In the genomic region with DNA sequence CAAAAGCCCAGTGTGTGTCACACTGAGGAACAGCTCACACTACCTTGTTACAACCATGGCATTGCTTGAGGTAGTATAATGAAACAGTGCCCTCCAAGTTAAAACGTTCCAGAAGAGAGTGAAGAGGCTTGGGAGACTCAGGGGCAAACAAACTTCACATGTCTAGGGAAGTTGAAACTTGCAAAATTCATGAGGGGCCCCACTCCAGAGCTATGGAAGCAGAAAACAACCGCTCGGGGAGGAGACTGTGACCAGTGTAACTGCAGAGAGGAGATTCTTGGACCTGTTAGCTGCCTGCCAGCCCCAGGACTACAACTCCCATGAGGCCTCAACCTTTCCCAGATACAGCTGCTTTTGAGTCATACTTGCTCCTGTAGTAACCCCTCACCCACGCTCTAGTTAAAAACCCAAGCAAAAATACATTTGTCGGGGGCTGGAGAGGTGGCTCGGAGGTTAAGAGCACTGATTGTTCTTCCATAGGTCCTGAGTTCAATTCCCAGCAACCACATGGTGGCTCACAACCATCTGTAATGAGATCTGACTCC, we compare ENCODE assay signal across 32 mouse cellular contexts. TPM values are rescaled to one million over a fixed set of nuclear protein-coding genes. Genes with fewer than 3 reads are reported as not detected.
DNase-seq lines count a peak whose midpoint lies in the region; ATAC-seq and TF ChIP-seq lines count a peak whose summit lies in the region.
"Had no signal": no experiment of that assay in that cellular context is flagged by ENCODE, and none has a peak within 500 bp of the region (broad histone marks: within the 10 kb centered on the region; RNA-seq: fewer than 3 reads in every experiment).

No protein-coding gene starts in this region.

- H3K9me3 ChIP-seq in embryonic facial prominence, embryonic 11.5 days (replicated peaks; ENCODE audit: control insufficient read depth, low read length): no peaks in the 10 kb centered on the region
- H3K9me3 ChIP-seq in embryonic facial prominence, embryonic 10.5 days: no peaks in the 10 kb centered on the region
- no peaks in the 10 kb centered on the region for H3K9me3 ChIP-seq in limb, embryonic 14.5 days (ENCODE audit: control insufficient read depth, low read length)
- H3K9me3 ChIP-seq: embryonic facial prominence, embryonic 12.5 days; heart, embryonic 10.5 days; heart, embryonic 15.5 days; kidney, embryonic 15.5 days; megakaryocyte, embryonic 14.5 days; midbrain, embryonic 15.5 days; neural tube, embryonic 15.5 days; stomach, embryonic 15.5 days had no signal

- no peak overlapping the region for H3K4me3 ChIP-seq in embryonic facial prominence, embryonic 11.5 days (ENCODE audit: low read depth, low read length)
- H3K4me3 ChIP-seq in embryonic facial prominence, embryonic 10.5 days: no peak overlapping the region
- H3K4me3 ChIP-seq in lung, adult 2 months (replicated peaks; ENCODE audit: extremely low read depth, low read depth, low read length): no peak overlapping the region
- no peak overlapping the region for H3K4me3 ChIP-seq in limb, embryonic 14.5 days (replicated peaks; ENCODE audit: low read length)
- H3K4me3 ChIP-seq: embryonic facial prominence, embryonic 12.5 days; erythroblast, embryonic 14.5 days; gastrocnemius, adult 2 months; heart, embryonic 10.5 days; heart, embryonic 15.5 days; kidney, embryonic 15.5 days; layer of hippocampus, adult 2 months; left cerebral cortex, adult 2 months; megakaryocyte, embryonic 14.5 days; midbrain, embryonic 15.5 days; neural tube, embryonic 15.5 days; stomach, embryonic 15.5 days had no signal

- TF ChIP-seq CTCF in lung, adult 2 months (IDR thresholded peaks at IDR 0.05; ENCODE audit: insufficient read depth, low read length): no peak

- no peaks in the 10 kb centered on the region for H3K27me3 ChIP-seq in embryonic facial prominence, embryonic 11.5 days (ENCODE audit: control insufficient read depth, insufficient read depth, low read length)
- H3K27me3 ChIP-seq in embryonic facial prominence, embryonic 10.5 days (replicated peaks; ENCODE audit: low read depth, poor library complexity, severe bottlenecking): no peaks in the 10 kb centered on the region
- H3K27me3 ChIP-seq in limb, embryonic 14.5 days (ENCODE audit: control insufficient read depth, insufficient read depth, low read length): no peaks in the 10 kb centered on the region
- H3K27me3 ChIP-seq: embryonic facial prominence, embryonic 12.5 days; heart, embryonic 15.5 days; kidney, embryonic 15.5 days; megakaryocyte, embryonic 14.5 days; midbrain, embryonic 15.5 days; neural tube, embryonic 15.5 days; stomach, embryonic 15.5 days had no signal

- no peak for TF ChIP-seq POLR2A in lung, adult 2 months (IDR thresholded peaks at IDR 0.05; ENCODE audit: borderline replicate concordance, extremely low read depth, low read depth, low read length)
- TF ChIP-seq POLR2A in limb, embryonic 14.5 days (IDR thresholded peaks at IDR 0.05; ENCODE audit: borderline replicate concordance, extremely low read depth, insufficient read depth, insufficient read length): no peak

- peak; percentile 18 for DNase-seq in embryonic facial prominence, embryonic 11.5 days (ENCODE audit: low spot score)
- no peak for DNase-seq in embryonic facial prominence, embryonic 10.5 days (ENCODE audit: low spot score)
- peak; percentile 13 for DNase-seq in lung, postnatal 10 days
- no peak for DNase-seq in lung, adult 2 months
- DNase-seq in adipocyte (ENCODE audit: low spot score): peak; percentile 64
- DNase-seq in limb, embryonic 14.5 days (ENCODE audit: low spot score): peak; percentile 29
- no peak for DNase-seq in right cerebral cortex, adult 2 months (ENCODE audit: low spot score in 2 of 2)
- DNase-seq in embryo, embryonic 10 days (ENCODE audit: low spot score): no peak
- DNase-seq: adrenal gland, postnatal 10 days; cerebellum, adult 11-12 months; cerebellum, postnatal 10 days; gastrocnemius, adult 2 months; kidney, adult 18-20 months; kidney, postnatal 25 days; left cerebral cortex, postnatal 4 days; lung, postnatal 14 days; retina, postnatal 1 day; right cerebral cortex, postnatal 25 days had no signal

- H3K4me1 ChIP-seq in embryonic facial prominence, embryonic 11.5 days (ENCODE audit: control insufficient read depth, insufficient read depth, low read length): no peaks in the 10 kb centered on the region
- peaks cover 31% of the 10 kb centered on the region for H3K4me1 ChIP-seq in embryonic facial prominence, embryonic 10.5 days
- H3K4me1 ChIP-seq in lung, adult 2 months (ENCODE audit: control insufficient read depth, insufficient read depth, low read length): peaks cover 5% of the 10 kb centered on the region
- H3K4me1 ChIP-seq in limb, embryonic 14.5 days (ENCODE audit: control insufficient read depth, insufficient read depth, low read length): no peaks in the 10 kb centered on the region

- 72% methylated on average over 6 of the region's 6 CpGs for WGBS in embryonic facial prominence, embryonic 11.5 days
- 70% methylated on average over 6 of the region's 6 CpGs for WGBS in embryonic facial prominence, embryonic 10.5 days
- 61% methylated on average over 6 of the region's 6 CpGs for WGBS in lung, adult 2 months
- WGBS in limb, embryonic 14.5 days: 37% methylated on average over 6 of the region's 6 CpGs

- no peak overlapping the region for H3K27ac ChIP-seq in embryonic facial prominence, embryonic 11.5 days (replicated peaks; ENCODE audit: low read depth, low read length)
- no peak overlapping the region for H3K27ac ChIP-seq in embryonic facial prominence, embryonic 10.5 days (replicated peaks)
- H3K27ac ChIP-seq in limb, embryonic 14.5 days (replicated peaks; ENCODE audit: low read depth, low read length): peak overlapping the region; percentile 48; the same call in 1 of the 2 replicates
- H3K27ac ChIP-seq: embryonic facial prominence, embryonic 12.5 days; gastrocnemius, adult 2 months; heart, embryonic 10.5 days; heart, embryonic 15.5 days; kidney, embryonic 15.5 days; layer of hippocampus, adult 2 months; left cerebral cortex, adult 2 months; midbrain, embryonic 15.5 days; neural tube, embryonic 15.5 days; stomach, embryonic 15.5 days had no signal

- H3K9ac ChIP-seq in embryonic facial prominence, embryonic 11.5 days (replicated peaks; ENCODE audit: low read length): no peak overlapping the region
- H3K9ac ChIP-seq in limb, embryonic 14.5 days (ENCODE audit: low read depth, low read length, severe bottlenecking): no peak overlapping the region
- H3K9ac ChIP-seq: embryonic facial prominence, embryonic 12.5 days; heart, embryonic 15.5 days; kidney, embryonic 15.5 days; midbrain, embryonic 15.5 days; neural tube, embryonic 15.5 days; stomach, embryonic 15.5 days had no signal

- no peak for ATAC-seq in embryonic facial prominence, embryonic 11.5 days (replicated peaks; ENCODE audit: insufficient number of reproducible peaks, low FRiP score, low TSS enrichment, low read depth)
- ATAC-seq in limb, embryonic 14.5 days (ENCODE audit: low FRiP score, low read depth): no peak
- ATAC-seq: forebrain, embryonic 16.5 days; hindbrain, embryonic 16.5 days; midbrain, embryonic 15.5 days had no signal

- no peak overlapping the region for H3K4me2 ChIP-seq in embryonic facial prominence, embryonic 11.5 days (ENCODE audit: low read depth, low read length)
- H3K4me2 ChIP-seq in limb, embryonic 14.5 days (replicated peaks; ENCODE audit: low read depth, low read length, severe bottlenecking): no peak overlapping the region
- H3K4me2 ChIP-seq: embryonic facial prominence, embryonic 12.5 days; heart, embryonic 15.5 days; kidney, embryonic 15.5 days; liver, embryonic 11.5 days; midbrain, embryonic 15.5 days; neural tube, embryonic 15.5 days; stomach, embryonic 15.5 days had no signal

- no peaks in the 10 kb centered on the region for H3K36me3 ChIP-seq in embryonic facial prominence, embryonic 11.5 days (replicated peaks; ENCODE audit: control insufficient read depth, insufficient read depth, low read depth, low read length)
- H3K36me3 ChIP-seq in embryonic facial prominence, embryonic 10.5 days (replicated peaks): peaks cover 24% of the 10 kb centered on the region
- peaks cover 8% of the 10 kb centered on the region; the same call in 1 of the 2 replicates for H3K36me3 ChIP-seq in limb, embryonic 14.5 days (ENCODE audit: control insufficient read depth, insufficient read depth, low read length)
- H3K36me3 ChIP-seq: heart, embryonic 15.5 days; midbrain, embryonic 15.5 days; stomach, embryonic 15.5 days had no signal

RNA-seq across cellular contexts. Expression of a gene that starts 25.4 kb away (rescaled TPM):
- 53.1 and 60.0 TPM in 2 replicates for polyA plus RNA-seq in embryonic facial prominence, embryonic 11.5 days (2014; fragmentation: Nextera tagmentation; extraction: Ambion mirVana)
- polyA plus RNA-seq in embryonic facial prominence, embryonic 10.5 days (2016; fragmentation: Nextera tagmentation; extraction: Ambion mirVana): 41.6 and 43.2 TPM in 2 replicates
- 7.4 and 14.9 TPM in 2 replicates for polyA plus RNA-seq in lung, adult 2 months (2012; rRNA removed)
- 20.0 and 20.9 TPM in 2 replicates for polyA plus RNA-seq in limb, embryonic 14.5 days (2012; rRNA removed)
- 39.1 and 39.9 TPM in 2 replicates for polyA plus RNA-seq in limb, embryonic 14.5 days (2014; fragmentation: Nextera tagmentation; extraction: Ambion mirVana)

Comparison
In these comparisons a context has a peak if more than half of its experiments do, and no peak if none do; other contexts are left out.
1. DNase-seq: peak in embryonic facial prominence, embryonic 11.5 days (single experiment), lung, postnatal 10 days (single experiment), adipocyte (single experiment) and limb, embryonic 14.5 days (single experiment); none in embryonic facial prominence, embryonic 10.5 days (single experiment), lung, adult 2 months (single experiment), right cerebral cortex, adult 2 months (0 of 2) and embryo, embryonic 10 days (single experiment).